Mouse (Mus musculus) frontal cortex, postnatal 25 days (tissue): ENCODE results near the gene Impg1.
"Not testable (repeated sequence)": the region's sequence is repeated elsewhere in the genome, so short reads cannot be mapped to it uniquely, and the experiment has no call there.

Source experiments
- DNase-seq, 2 experiments: peaks; one replicate each; pipeline ENCODE4 v3.0.0; 2022; ENCODE audit warnings: low spot score in 2 of 2

Impg1 gene

DNA sequence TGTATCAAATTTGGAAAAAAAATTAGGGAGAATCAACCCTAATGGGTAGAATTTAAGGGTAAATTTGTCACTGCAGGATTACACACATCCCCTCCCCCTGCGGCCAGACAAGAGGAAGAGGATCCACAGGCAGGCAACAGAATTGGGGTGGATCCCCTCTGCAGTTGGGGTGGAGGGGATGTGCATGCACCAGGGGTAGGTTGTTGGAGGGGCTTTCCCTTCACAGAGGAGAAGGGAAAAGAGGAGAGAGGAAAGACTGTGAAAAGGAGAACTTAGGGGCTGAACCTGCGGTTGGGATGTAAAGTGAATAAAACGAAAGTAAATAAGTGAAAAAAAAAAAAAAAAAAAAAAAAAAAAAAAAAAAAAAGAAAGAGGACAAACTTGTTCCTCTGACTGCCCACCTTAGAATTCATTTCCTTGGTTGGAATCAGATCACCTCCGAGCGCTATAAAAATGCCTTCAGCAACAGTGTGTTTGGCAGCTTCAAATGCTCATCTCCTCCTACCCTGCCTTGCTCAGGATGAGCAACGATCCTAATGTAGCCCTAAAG is 120.8 kb downstream of the Impg1 start:
- no peak for DNase-seq

DNA sequence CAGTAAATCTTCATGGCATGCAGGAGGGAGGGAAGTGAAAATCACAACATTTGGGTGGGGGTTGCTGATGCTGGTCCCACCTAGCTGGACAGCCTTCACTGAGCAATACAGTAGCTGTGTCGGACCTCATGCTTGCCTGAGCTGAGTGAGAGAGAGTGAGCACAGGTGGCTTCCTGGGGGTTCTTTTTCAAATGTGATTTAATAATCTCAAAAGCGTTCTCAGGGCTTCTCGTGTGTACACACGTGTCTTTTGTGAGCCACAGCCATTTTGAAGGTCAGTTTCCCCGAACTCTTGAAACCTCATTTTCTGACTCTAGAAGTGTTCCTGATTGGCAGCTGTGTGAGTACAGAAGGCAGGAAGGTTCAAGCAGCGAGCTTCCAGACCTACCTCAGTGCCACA is 122.8 kb downstream of the Impg1 start:
- DNase-seq = no peak

DNA sequence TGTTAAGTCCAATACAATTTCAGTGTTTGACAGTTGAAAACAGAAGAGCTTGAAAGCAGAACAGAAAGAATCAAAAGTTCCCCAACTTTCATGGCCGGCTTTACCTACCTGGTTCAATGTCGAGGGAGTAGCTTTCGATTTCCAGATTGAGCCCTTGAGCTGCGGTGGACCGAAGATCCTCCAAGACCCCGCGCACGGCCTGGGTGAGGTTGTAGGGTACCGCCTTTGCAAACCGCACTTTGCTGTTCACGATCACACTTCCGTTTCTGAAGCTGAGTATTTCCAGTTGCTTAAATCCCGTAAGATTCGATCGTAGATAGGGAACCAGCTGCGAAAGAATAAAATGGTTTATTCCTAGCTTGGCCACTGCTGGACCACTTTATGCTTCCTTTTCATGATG is 123.5 kb downstream of the Impg1 start:
- DNase-seq = no peak

DNA sequence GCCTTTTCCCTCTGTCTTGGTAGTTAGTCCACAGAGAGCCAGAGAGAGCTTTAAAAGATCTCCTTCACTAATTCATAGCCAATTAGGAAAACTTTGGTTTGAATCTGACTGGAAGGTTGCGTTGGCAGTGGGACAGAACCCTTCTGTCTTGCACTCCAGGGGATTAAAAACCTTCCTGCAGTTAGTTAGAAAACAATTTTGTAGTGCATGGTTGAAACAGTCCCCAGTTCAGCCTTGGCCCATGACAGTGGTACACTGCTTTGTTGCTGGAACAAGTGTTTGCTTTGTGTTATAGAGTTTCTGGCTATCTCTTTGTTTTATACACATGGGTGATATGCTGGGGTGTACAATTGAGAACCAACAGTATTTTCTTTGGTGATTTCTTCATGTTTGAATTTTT is 124.4 kb downstream of the Impg1 start:
- no peak for DNase-seq

DNA sequence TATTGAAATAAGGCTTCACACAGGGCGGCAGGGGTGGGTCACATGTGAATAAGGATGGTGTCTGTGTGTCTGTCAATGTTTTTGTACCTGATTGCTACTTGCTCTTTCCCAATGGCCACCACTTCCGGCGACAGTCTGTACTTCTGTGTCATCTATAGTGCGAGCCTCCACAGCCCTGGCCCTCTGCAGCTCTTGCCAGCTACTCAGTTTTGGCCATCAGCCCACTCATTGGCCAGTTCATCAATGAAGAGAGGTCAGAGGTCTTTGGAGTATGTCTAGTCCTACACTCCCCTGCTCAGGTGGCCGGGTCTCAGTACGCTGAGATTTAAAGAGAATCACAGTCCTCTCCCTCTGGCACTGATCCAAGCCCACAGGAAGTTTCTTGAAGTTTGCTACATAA is 127.3 kb downstream of the Impg1 start:
- DNase-seq = no peak

DNA sequence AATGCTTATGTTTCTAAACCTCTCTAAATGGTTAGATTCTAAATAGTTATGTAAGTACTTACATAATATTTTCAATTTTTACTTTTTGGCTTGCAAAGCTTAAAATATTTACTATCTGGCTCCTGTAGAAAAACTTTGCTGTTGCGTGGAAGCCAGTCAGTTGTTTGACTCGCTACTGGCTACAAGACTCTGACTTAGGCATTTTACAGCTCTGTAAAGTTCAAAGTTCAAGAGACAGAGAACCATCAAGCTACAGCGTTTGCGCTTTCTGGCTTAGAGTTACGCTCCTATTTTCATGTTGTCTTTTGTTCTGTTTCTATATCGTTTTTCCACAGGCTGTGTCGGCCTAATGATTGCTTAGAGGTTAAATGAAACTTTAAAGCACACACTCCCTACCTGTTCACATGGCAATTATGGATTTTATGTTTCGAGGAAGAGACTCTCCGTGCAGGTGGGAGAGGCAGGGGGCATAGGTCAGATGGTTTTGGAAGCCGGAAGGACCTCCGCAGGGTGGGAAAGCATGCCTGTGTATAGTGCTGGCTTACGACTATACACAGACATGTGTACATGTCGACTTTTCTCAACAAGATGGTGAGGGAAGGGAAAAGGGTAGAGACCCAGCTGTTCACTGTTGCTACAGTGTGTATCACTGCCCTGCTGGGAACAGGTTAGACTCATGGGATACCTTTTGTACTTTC is 129.5 kb downstream of the Impg1 start:
- DNase-seq = no peak

DNA sequence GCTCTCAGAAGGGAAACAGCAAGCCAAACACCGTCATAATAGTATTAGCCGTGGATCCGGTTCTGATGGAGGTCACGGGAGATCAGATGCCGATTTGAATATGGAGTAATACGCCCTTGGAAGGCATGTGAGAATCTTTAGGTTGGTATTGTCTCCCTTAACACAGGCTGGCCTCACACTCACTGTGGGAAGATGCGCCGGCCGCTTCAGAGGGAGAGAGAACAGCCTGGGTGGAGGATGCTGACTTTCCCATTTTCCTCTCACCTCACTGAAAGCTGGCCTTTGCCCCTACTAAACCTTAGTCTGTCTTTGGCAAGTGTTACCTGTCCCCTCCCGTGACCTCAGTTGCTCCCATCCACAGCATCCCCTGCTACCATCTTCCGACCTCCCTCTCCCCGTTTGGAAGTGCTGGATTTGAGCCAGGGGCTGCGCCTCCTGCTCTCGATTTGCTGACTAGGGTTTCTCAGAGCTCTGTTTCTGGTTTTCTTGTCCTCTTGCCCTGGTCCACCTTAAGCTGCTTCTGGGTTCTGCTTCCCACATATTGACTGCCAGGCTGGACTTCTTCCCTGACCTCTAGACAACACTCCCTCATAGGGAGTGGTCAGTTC is 131.2 kb downstream of the Impg1 start:
- DNase-seq = no peak

DNA sequence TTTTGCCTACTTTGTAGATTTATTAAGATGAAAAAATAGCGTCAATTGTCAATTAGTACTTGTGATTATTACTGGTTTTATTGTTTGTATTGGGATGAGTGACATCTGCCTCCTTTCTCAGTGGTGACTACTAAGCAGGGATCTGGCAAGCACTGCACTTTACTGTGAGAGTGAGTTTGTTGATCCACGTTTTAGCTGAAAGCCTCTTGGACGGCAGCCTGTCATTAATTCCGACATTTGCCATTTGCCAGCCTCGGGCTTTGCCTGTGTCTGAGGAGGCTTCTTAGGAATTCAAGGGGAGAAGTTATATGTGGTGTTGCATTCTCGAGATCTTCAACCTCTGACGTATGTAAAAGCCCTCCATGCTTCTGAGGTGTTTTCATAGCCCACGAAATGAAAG is 131.8 kb downstream of the Impg1 start:
- no peak for DNase-seq

DNA sequence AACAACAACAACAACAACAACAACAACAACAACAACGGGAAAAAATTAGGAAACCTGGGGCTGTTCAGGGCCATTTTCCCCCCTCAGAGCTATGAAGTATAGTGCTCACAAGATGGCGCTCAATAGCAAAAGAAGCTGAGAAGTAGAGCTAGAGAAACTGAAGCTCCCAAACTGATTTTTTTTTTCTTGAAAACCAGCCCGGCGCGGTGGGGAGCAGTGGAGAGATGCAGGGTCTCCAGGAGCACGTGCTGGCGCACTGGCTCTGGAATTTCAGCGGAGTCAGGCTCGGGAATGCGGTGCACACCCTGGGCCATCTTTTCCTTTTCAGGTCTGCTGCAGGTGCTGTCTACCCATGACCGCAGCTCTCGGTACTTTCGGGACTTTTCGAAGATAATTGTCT is 133.1 kb downstream of the Impg1 start:
- DNase-seq = peak; percentile 12 to 26

DNA sequence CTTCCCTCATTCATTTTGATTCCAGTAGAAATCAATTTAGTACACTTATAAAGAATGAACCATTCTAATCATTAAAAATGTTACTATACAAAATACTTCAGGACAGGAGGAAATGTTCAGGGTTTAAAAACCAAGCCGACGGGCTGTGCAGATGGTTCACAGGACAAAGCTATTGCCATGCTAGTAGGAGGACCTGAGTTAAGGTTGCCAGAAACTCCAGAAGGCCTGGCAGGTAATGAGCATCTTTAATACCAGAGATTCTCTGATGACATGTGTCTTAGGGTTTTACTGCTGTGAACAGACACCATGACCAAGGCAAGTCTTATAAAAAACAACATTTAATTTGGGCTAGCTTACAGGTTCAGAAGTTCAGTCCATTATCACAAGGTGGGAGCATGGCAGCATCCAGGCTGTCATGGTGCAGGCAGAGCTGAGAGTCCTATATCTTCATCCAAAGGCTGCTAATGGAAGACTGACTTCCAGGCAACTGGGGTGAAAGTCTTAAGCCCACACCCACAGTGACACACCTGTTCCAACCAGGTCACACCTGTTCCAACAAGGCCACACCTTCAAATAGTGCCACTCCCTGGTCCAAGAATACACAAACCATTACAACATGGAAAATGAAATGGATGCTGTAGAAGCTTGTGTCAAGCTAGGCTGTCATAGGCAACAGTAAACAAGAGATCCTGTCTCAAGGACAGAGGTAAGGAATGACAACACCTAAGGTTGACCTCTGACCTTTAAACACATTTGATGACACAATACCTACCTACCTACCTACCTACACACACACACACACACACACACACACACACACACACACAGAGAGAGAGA is 144.0 kb downstream of the Impg1 start:
- DNase-seq = not testable (repeated sequence)

DNA sequence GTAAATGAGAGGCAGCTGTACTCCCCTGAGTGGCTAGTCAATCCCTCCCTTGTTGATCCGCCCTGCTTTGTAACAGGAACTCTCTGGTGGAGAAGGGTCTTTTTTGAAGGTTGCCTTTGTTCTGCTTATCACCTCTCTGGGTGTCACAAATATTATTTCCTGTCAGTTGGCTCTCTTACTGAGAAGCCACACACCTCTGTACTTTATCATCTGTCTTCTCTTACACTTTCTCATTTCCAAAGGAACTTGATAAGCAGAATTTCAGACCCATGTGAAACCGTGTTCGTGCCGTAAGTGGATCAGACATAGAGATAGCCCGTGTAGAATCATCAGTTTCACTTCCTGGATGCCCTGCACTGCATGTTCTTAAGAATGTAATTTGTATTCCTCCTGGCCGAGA is 147.3 kb downstream of the Impg1 start:
- DNase-seq = no peak

DNA sequence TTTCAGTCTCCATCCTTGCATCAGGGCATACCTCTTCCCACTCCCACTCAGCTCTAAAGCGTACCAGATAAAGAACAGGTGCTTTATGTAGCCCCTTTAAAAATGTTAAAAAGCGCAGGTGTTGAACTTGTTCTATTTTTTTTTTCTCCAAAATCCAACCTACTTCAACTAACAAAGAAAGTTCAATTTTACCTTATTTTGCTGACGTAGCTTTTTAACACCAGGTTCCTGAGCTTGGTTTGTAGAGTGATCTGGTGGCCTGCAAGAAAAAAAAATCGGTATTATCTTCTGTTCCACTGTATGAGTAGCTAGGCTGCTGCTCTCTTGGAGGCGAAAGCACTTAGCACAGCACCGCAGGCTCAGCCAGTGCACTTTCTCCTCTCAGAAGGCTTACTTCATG is 149.4 kb downstream of the Impg1 start:
- DNase-seq = no peak

DNA sequence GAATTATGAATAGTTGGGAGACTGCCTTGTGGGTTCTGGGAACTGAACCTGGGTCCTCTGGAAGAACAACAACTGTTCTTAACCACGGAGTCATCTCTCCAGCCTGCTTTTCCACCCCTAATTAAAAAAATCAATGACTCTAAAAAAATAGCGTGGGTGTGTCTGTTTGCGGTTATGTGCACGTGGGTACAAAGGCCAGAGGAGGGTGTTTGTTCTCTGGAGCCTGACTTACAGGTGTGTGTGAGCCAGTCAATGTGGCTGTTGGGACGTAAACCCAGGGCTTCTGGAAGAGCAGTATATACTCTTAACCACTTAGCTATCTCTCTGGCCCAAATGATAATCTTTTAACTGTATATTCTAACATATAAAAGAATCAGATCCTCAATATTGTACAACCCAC is 151.7 kb downstream of the Impg1 start:
- DNase-seq = no peak

DNA sequence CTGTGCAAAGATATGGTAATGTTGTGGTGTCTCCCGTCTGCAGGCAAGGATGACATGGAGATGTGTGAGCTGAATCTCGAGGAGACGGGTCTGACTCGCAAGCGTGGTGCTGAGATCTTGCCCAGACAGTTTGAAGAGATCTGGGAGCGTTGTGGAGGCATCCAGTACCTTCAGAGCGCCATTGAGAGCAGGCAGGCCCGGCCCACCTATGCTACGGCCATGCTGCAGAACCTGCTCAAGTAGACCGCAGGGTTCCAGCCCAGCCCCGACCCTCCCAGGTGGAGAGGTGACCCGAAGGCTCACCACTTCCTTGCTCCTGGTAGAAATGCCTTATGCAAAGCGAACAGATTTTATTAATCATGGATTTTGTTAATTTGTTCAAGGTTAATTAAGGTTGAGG is 157.7 kb downstream of the Impg1 start:
- no peak for DNase-seq

DNA sequence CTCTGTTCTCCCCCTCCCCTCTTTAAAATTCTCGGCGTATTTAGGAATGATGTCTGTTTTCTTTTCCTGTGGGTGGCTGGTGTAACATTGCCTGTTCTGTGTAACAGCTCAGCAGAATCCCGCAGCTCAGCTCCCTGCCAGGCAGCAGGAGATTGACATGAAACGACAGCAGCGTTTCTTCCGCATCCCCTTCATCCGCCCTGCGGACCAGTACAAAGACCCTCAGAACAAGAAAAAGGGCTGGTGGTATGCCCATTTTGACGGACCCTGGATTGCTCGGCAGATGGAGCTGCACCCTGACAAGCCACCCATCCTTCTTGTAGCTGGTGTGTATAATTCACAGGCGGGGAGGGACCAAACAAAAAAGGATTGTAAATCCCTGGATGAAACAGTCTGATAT is 158.4 kb downstream of the Impg1 start:
- no peak for DNase-seq

DNA sequence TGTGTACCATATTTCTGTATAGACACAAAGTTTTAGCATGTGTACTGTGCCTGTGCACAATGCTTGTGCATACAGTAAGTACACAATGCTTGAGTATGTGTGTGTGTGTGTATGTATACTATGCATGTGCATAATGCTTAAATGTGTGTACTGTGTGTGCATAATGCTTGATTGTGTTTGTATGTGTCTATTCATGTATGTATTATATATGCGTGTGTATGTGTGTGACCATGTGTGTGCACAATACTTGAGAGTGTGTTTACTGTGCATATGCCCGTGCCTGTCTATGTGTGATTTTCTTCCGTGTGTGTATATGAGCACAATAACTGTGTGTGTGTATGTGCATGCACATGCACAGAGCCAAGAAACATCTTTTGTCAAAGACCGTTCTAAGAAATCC is 158.9 kb downstream of the Impg1 start:
- DNase-seq = no peak

DNA sequence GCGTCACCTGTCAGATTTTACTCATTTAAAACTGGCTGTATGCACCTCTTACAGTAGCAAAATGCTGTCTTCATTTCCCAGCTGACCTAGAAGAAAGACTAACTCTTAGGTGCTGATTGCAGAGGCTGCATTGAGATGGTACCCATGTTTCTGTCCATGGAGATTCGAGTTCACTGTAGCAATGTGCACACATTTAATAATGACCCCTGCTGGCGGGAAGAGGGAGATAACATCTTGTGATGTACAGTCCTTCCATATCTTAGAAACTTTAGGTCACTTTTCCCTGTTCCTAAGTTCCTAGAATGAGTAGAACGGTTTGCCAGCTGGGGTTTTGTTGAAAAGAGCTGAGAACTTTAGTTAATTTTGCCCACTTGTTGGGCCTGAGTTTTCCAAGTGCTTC is 161.8 kb downstream of the Impg1 start:
- no peak for DNase-seq

DNA sequence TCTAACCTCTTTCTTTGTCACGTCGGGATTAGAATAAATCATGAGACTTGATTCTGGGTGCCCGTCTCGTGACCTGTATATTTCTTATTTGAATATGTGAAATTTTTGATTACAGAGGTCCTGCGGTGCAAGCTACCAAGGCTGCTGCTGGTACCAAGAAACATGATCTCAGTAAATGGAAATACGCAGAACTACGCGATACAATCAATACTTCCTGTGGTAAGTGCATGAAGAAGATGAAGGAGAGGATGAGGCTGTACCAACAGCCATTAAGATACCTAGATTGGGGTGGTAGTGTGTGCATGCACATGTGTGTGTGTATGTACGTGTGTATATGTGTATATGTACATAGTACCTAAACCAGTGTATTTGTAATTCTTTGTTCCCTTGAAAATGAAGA is 166.2 kb downstream of the Impg1 start:
- DNase-seq = no peak

DNA sequence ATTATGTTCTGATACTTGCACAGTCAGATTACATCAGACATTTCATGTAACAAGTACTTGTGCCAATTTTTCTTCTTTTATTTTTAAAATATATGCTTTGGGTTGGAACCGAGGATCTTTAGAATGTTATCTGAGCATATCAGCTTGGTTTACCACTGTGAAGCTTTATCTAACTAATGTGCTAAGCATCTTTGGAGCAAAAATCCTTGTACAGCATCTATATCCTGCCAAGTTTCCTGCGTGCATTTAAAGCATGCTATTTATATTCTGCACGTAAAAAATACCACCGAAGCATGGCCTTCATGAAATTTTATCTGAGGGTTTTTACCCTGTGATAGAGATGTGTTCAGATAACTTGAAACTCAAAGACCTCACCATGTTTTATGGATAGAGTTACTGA is 169.2 kb downstream of the Impg1 start:
- no peak for DNase-seq

DNA sequence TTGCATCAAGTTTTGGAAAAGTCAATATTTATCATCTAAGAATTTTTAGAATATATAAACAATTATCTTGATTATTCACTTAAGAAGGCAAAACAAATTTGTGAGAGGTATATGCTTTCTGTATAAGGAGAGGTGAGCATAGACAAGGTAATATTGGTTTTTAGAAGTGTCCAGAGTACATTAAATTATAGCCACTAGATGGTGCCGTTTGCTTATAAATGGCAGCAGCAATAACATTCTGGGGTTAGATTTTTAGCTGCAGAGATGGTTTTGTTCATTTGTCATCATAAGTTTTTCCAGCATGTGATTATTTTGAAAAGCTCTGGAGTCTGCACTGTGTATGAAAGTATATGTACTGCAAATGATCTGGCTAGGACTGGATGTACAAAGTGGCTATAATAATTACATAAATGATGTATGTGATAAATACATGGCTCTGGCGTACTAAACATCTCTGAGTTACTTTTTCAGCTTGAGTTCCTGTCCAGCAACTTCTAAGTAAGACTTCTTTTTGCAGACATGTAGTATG is 172.2 kb downstream of the Impg1 start:
- DNase-seq = no peak

DNA sequence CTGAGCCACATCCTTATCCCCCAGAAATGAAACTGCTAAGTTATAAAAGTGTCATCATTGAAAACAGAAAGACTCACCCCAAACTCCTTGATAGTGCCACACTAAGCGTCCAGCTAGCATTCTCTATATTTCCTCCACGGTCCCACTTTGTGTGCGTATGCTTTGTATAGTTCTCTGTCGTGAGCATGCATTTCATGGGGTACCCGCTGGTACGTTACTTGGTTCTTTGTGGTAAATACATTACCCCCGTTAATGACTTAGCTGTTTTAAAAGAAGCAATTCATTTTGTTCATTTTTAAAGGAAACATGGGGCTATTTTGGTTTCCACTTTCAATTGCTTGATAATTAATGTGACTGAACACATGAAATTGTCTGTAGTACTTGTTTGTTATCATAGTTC is 178.4 kb downstream of the Impg1 start:
- no peak for DNase-seq

DNA sequence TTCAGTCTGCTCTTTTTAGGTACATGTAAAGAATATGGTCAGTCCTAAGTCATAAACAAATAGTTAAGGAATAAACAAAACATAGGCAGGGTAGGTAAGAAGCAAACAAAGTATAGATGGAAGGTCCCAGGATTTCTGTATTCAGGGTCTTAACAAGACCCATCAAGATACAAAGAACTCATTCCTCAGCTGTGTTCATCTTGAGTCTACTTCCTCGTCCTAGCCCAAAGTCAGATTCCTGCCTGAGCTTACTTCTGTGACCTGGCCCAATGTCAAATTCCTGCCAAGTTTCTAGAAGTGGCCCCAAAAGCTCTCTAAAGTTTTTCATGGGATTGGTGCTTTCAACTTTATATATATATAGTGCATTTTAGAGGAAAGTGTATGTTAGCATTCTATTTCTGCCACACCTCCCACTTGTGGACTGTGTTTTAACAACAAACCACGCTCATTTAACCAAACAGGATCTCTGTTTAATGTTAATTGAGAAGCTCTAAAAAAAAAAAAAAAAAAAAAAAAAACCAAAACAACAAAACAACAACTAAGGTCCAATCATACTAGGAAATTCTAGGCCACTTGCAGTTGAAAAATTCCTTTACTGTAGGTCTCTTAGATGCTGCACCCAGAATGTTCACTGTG is 180.6 kb downstream of the Impg1 start:
- DNase-seq = no peak
